23 mouse cellular contexts compared by ENCODE assay signal in genomic region chr4:40895118-40895517, GRCm38 (mm10). TPM values are rescaled to one million over a fixed set of nuclear protein-coding genes. Genes with fewer than 3 reads are reported as not detected.
DNase-seq lines count a peak whose midpoint lies in the region; ATAC-seq and TF ChIP-seq lines count a peak whose summit lies in the region.
"Had no signal": no experiment of that assay in that cellular context is flagged by ENCODE, and none has a peak within 500 bp of the region (broad histone marks: within the 10 kb centered on the region; RNA-seq: fewer than 3 reads in every experiment).

No protein-coding gene starts in this region.

- peak; percentile 81 for ATAC-seq in intestine, embryonic 15.5 days
- peak; percentile 89 for ATAC-seq in intestine, embryonic 16.5 days
- ATAC-seq in intestine, postnatal 0 days = peak; percentile 68; the same call in 1 of the 2 replicates
- no peak for ATAC-seq in forebrain, embryonic 14.5 days
- no peak for ATAC-seq in midbrain, embryonic 14.5 days (ENCODE audit: low FRiP score, low TSS enrichment)
- ATAC-seq: activated CD4-positive, CD25-positive, alpha-beta regulatory T cell, adult 4 months; CD4-positive, CD25-positive, alpha-beta regulatory T cell, adult 4 months; Patski had no signal

- no peaks in the 10 kb centered on the region for H3K4me1 ChIP-seq in intestine, embryonic 15.5 days (replicated peaks)
- H3K4me1 ChIP-seq in intestine, embryonic 16.5 days (ENCODE audit: control insufficient read depth, insufficient read depth, low read length) = no peaks in the 10 kb centered on the region
- H3K4me1 ChIP-seq in intestine, postnatal 0 days (replicated peaks; ENCODE audit: control insufficient read depth, insufficient read depth, low read length) = no peaks in the 10 kb centered on the region
- peaks cover 5% of the 10 kb centered on the region for H3K4me1 ChIP-seq in small intestine, adult 2 months (ENCODE audit: control insufficient read depth, insufficient read depth, insufficient read length, low read length)
- no peaks in the 10 kb centered on the region for H3K4me1 ChIP-seq in forebrain, embryonic 14.5 days (ENCODE audit: control insufficient read depth, insufficient read depth, low read length)
- no peaks in the 10 kb centered on the region for H3K4me1 ChIP-seq in midbrain, embryonic 14.5 days (ENCODE audit: control insufficient read depth, insufficient read depth, low read length)
- no peaks in the 10 kb centered on the region for H3K4me1 ChIP-seq in hindbrain, embryonic 10.5 days (replicated peaks)

- no peaks in the 10 kb centered on the region for H3K9me3 ChIP-seq in intestine, embryonic 15.5 days
- H3K9me3 ChIP-seq in intestine, embryonic 16.5 days (ENCODE audit: control insufficient read depth, low read length) = no peaks in the 10 kb centered on the region
- 0 out of 2 replicates have a peak, but pooled peaks cover 3% of the 10 kb centered on the region for H3K9me3 ChIP-seq in intestine, postnatal 0 days (ENCODE audit: control insufficient read depth)
- H3K9me3 ChIP-seq in forebrain, embryonic 14.5 days (replicated peaks; ENCODE audit: control insufficient read depth, low read length) = no peaks in the 10 kb centered on the region
- H3K9me3 ChIP-seq in midbrain, embryonic 14.5 days (ENCODE audit: control insufficient read depth, low read length) = no peaks in the 10 kb centered on the region
- no peaks in the 10 kb centered on the region for H3K9me3 ChIP-seq in hindbrain, embryonic 10.5 days

- H3K4me2 ChIP-seq in intestine, embryonic 15.5 days (replicated peaks) = no peak overlapping the region
- no peak overlapping the region for H3K4me2 ChIP-seq in intestine, embryonic 16.5 days (ENCODE audit: low read depth, low read length)
- no peak overlapping the region for H3K4me2 ChIP-seq in intestine, postnatal 0 days (replicated peaks; ENCODE audit: low read depth)
- no peak overlapping the region for H3K4me2 ChIP-seq in forebrain, embryonic 14.5 days (ENCODE audit: low read length)
- no peak overlapping the region for H3K4me2 ChIP-seq in midbrain, embryonic 14.5 days (ENCODE audit: low read length)

- H3K4me3 ChIP-seq in intestine, embryonic 15.5 days (replicated peaks) = no peak overlapping the region
- no peak overlapping the region for H3K4me3 ChIP-seq in intestine, embryonic 16.5 days (ENCODE audit: low read length)
- H3K4me3 ChIP-seq in intestine, postnatal 0 days (ENCODE audit: low read depth, low read length) = no peak overlapping the region
- no peak overlapping the region for H3K4me3 ChIP-seq in small intestine, adult 2 months (ENCODE audit: low read depth, low read length)
- no peak overlapping the region for H3K4me3 ChIP-seq in forebrain, embryonic 14.5 days (ENCODE audit: low read depth, low read length)
- no peak overlapping the region for H3K4me3 ChIP-seq in midbrain, embryonic 14.5 days (replicated peaks; ENCODE audit: low read depth, low read length)
- no peak overlapping the region for H3K4me3 ChIP-seq in hindbrain, embryonic 10.5 days

- 74% methylated on average over 3 of the region's 3 CpGs for WGBS in intestine, embryonic 15.5 days
- WGBS in intestine, embryonic 16.5 days = 70% methylated on average over 3 of the region's 3 CpGs
- 50% methylated on average over 3 of the region's 3 CpGs for WGBS in intestine, postnatal 0 days
- WGBS in small intestine, adult 2 months = 46% methylated on average over 3 of the region's 3 CpGs
- 88% methylated on average over 3 of the region's 3 CpGs for WGBS in forebrain, embryonic 14.5 days
- WGBS in midbrain, embryonic 14.5 days = 97% methylated on average over 3 of the region's 3 CpGs
- 91% methylated on average over 3 of the region's 3 CpGs for WGBS in hindbrain, embryonic 10.5 days

- H3K9ac ChIP-seq in intestine, embryonic 15.5 days = no peak overlapping the region
- no peak overlapping the region for H3K9ac ChIP-seq in intestine, embryonic 16.5 days (ENCODE audit: low read depth, low read length)
- no peak overlapping the region for H3K9ac ChIP-seq in intestine, postnatal 0 days (ENCODE audit: low read depth, low read length)
- no peak overlapping the region for H3K9ac ChIP-seq in forebrain, embryonic 14.5 days (ENCODE audit: low read length)
- H3K9ac ChIP-seq in midbrain, embryonic 14.5 days (replicated peaks; ENCODE audit: low read length) = no peak overlapping the region

- H3K27me3 ChIP-seq in intestine, embryonic 15.5 days (replicated peaks) = no peaks in the 10 kb centered on the region
- H3K27me3 ChIP-seq in intestine, embryonic 16.5 days (replicated peaks; ENCODE audit: control insufficient read depth, insufficient read depth, low read length) = peaks cover 6% of the 10 kb centered on the region; the same call in 1 of the 2 replicates
- peaks cover 42% of the 10 kb centered on the region for H3K27me3 ChIP-seq in intestine, postnatal 0 days (replicated peaks; ENCODE audit: control insufficient read depth, insufficient read depth, low read length)
- H3K27me3 ChIP-seq in small intestine, adult 2 months (ENCODE audit: control insufficient read depth, insufficient read depth, low read length) = no peaks in the 10 kb centered on the region
- H3K27me3 ChIP-seq in forebrain, embryonic 14.5 days (replicated peaks; ENCODE audit: control insufficient read depth, insufficient read depth, low read length) = no peaks in the 10 kb centered on the region
- no peaks in the 10 kb centered on the region for H3K27me3 ChIP-seq in midbrain, embryonic 14.5 days (ENCODE audit: control insufficient read depth, insufficient read depth, low read length)
- no peaks in the 10 kb centered on the region for H3K27me3 ChIP-seq in hindbrain, embryonic 10.5 days (ENCODE audit: insufficient read depth, poor library complexity, severe bottlenecking)
- H3K27me3 ChIP-seq: CH12.LX, Patski had no signal

- H3K36me3 ChIP-seq in intestine, embryonic 15.5 days = no peaks in the 10 kb centered on the region
- H3K36me3 ChIP-seq in intestine, embryonic 16.5 days (ENCODE audit: control insufficient read depth, insufficient read depth, low read length) = no peaks in the 10 kb centered on the region
- no peaks in the 10 kb centered on the region for H3K36me3 ChIP-seq in intestine, postnatal 0 days (ENCODE audit: control insufficient read depth, insufficient read depth)
- no peaks in the 10 kb centered on the region for H3K36me3 ChIP-seq in small intestine, adult 2 months (ENCODE audit: control insufficient read depth, insufficient read depth, low read length)
- no peaks in the 10 kb centered on the region for H3K36me3 ChIP-seq in forebrain, embryonic 14.5 days (ENCODE audit: control insufficient read depth, insufficient read depth, low read length)
- no peaks in the 10 kb centered on the region for H3K36me3 ChIP-seq in midbrain, embryonic 14.5 days (ENCODE audit: control insufficient read depth, insufficient read depth, low read length)
- H3K36me3 ChIP-seq in hindbrain, embryonic 10.5 days = no peaks in the 10 kb centered on the region
- H3K36me3 ChIP-seq: G1E had no signal

- no peak for DNase-seq in forebrain, embryonic 14.5 days (ENCODE audit: low spot score)
- DNase-seq in heart, adult 11 months = no peak
- DNase-seq in midbrain, embryonic 14.5 days = no peak
- no peak for DNase-seq in hindbrain, embryonic 10.5 days (ENCODE audit: low spot score)
- DNase-seq: adrenal gland, adult 2 months; adrenal gland, adult 8-10 months; adrenal gland, postnatal 10 days; adrenal gland, postnatal 14 days; adrenal gland, postnatal 25 days; adrenal gland, postnatal 36 days; B cell, adult 2 months; cerebellum, adult 11 months; cerebellum, adult 11-12 months had no signal

- no peak overlapping the region for H3K27ac ChIP-seq in intestine, embryonic 15.5 days
- no peak overlapping the region for H3K27ac ChIP-seq in intestine, embryonic 16.5 days (ENCODE audit: low read length)
- no peak overlapping the region for H3K27ac ChIP-seq in intestine, postnatal 0 days (ENCODE audit: low read depth, low read length)
- peak overlapping the region; percentile 47; the same call in 1 of the 2 replicates for H3K27ac ChIP-seq in small intestine, adult 2 months (ENCODE audit: insufficient read depth, low read depth, low read length)
- H3K27ac ChIP-seq in forebrain, embryonic 14.5 days (ENCODE audit: low read depth, low read length) = no peak overlapping the region
- no peak overlapping the region for H3K27ac ChIP-seq in midbrain, embryonic 14.5 days (replicated peaks; ENCODE audit: low read depth, low read length)
- no peak overlapping the region for H3K27ac ChIP-seq in hindbrain, embryonic 10.5 days

- no peak for TF ChIP-seq CTCF in intestine, postnatal 0 days (IDR thresholded peaks at IDR 0.05; ENCODE audit: low read depth)
- TF ChIP-seq CTCF in small intestine, adult 2 months (IDR thresholded peaks at IDR 0.05; ENCODE audit: extremely low read depth, insufficient read length, insufficient replicate concordance, low read depth, low read length) = no peak

- TF ChIP-seq POLR2A in small intestine, adult 2 months (IDR thresholded peaks at IDR 0.05; ENCODE audit: low read depth, low read length) = no peak

RNA-seq across cellular contexts. Expression of gene Spink4, which starts 24.7 kb away (rescaled TPM):
- 309 and 393 TPM in 2 replicates for polyA plus RNA-seq in intestine, embryonic 15.5 days (2015; fragmentation: Nextera tagmentation; extraction: Ambion mirVana)
- polyA plus RNA-seq in intestine, embryonic 16.5 days (2015; fragmentation: Nextera tagmentation; extraction: Ambion mirVana) = 539 and 560 TPM in 2 replicates
- polyA plus RNA-seq in intestine, postnatal 0 days (2015; fragmentation: Nextera tagmentation; extraction: Ambion mirVana) = 419 and 610 TPM in 2 replicates
- 3,894 and 7,223 TPM in 2 replicates for polyA plus RNA-seq in small intestine, adult 2 months (2012; rRNA removed)
- polyA plus RNA-seq in forebrain, embryonic 14.5 days (2014; fragmentation: Nextera tagmentation; extraction: Ambion mirVana) = not detected in 2 replicates
- polyA plus RNA-seq in midbrain, embryonic 14.5 days (2014; fragmentation: Nextera tagmentation; extraction: Ambion mirVana) = not detected in 2 replicates
- not detected in 2 replicates for polyA plus RNA-seq in hindbrain, embryonic 10.5 days (2016; fragmentation: Nextera tagmentation; extraction: Ambion mirVana)
- polyA plus RNA-seq: activated CD4-positive, CD25-positive, alpha-beta regulatory T cell, adult 4 months; C2C12; CD4-positive, CD25-positive, alpha-beta regulatory T cell, adult 4 months; G1E; Patski had no signal

RNA-seq across cellular contexts. Expression of gene B4galt1, which starts 41.3 kb away (rescaled TPM):
- polyA plus RNA-seq in intestine, embryonic 15.5 days (2015; fragmentation: Nextera tagmentation; extraction: Ambion mirVana) = 30.2 and 33.2 TPM in 2 replicates
- polyA plus RNA-seq in intestine, embryonic 16.5 days (2015; fragmentation: Nextera tagmentation; extraction: Ambion mirVana) = 26.6 and 27.3 TPM in 2 replicates
- 15.3 and 15.5 TPM in 2 replicates for polyA plus RNA-seq in intestine, postnatal 0 days (2015; fragmentation: Nextera tagmentation; extraction: Ambion mirVana)
- 71.3 and 79.4 TPM in 2 replicates for polyA plus RNA-seq in small intestine, adult 2 months (2012; rRNA removed)
- 6.8 and 7.8 TPM in 2 replicates for polyA plus RNA-seq in forebrain, embryonic 14.5 days (2014; fragmentation: Nextera tagmentation; extraction: Ambion mirVana)
- 4.3 and 7.6 TPM in 2 replicates for polyA plus RNA-seq in midbrain, embryonic 14.5 days (2014; fragmentation: Nextera tagmentation; extraction: Ambion mirVana)
- 15.2 and 18.8 TPM in 2 replicates for polyA plus RNA-seq in hindbrain, embryonic 10.5 days (2016; fragmentation: Nextera tagmentation; extraction: Ambion mirVana)

RNA-seq across cellular contexts. Expression of gene Bag1, which starts 53.0 kb away (rescaled TPM):
- 172 and 190 TPM in 2 replicates for polyA plus RNA-seq in intestine, embryonic 15.5 days (2015; fragmentation: Nextera tagmentation; extraction: Ambion mirVana)
- polyA plus RNA-seq in intestine, embryonic 16.5 days (2015; fragmentation: Nextera tagmentation; extraction: Ambion mirVana) = 142 and 152 TPM in 2 replicates
- polyA plus RNA-seq in intestine, postnatal 0 days (2015; fragmentation: Nextera tagmentation; extraction: Ambion mirVana) = 120 and 138 TPM in 2 replicates
- 163 and 200 TPM in 2 replicates for polyA plus RNA-seq in small intestine, adult 2 months (2012; rRNA removed)
- 209 and 216 TPM in 2 replicates for polyA plus RNA-seq in forebrain, embryonic 14.5 days (2014; fragmentation: Nextera tagmentation; extraction: Ambion mirVana)
- polyA plus RNA-seq in midbrain, embryonic 14.5 days (2014; fragmentation: Nextera tagmentation; extraction: Ambion mirVana) = 203 and 204 TPM in 2 replicates
- 198 and 208 TPM in 2 replicates for polyA plus RNA-seq in hindbrain, embryonic 10.5 days (2016; fragmentation: Nextera tagmentation; extraction: Ambion mirVana)

RNA-seq across cellular contexts. Expression of gene Chmp5, which starts 53.1 kb away (rescaled TPM):
- 100 and 110 TPM in 2 replicates for polyA plus RNA-seq in intestine, embryonic 15.5 days (2015; fragmentation: Nextera tagmentation; extraction: Ambion mirVana)
- 103 and 104 TPM in 2 replicates for polyA plus RNA-seq in intestine, embryonic 16.5 days (2015; fragmentation: Nextera tagmentation; extraction: Ambion mirVana)
- polyA plus RNA-seq in intestine, postnatal 0 days (2015; fragmentation: Nextera tagmentation; extraction: Ambion mirVana) = 133 and 136 TPM in 2 replicates
- 2.4 and 5.5 TPM in 2 replicates for polyA plus RNA-seq in small intestine, adult 2 months (2012; rRNA removed)
- polyA plus RNA-seq in forebrain, embryonic 14.5 days (2014; fragmentation: Nextera tagmentation; extraction: Ambion mirVana) = 192 and 200 TPM in 2 replicates
- 172 and 186 TPM in 2 replicates for polyA plus RNA-seq in midbrain, embryonic 14.5 days (2014; fragmentation: Nextera tagmentation; extraction: Ambion mirVana)
- 114 and 126 TPM in 2 replicates for polyA plus RNA-seq in hindbrain, embryonic 10.5 days (2016; fragmentation: Nextera tagmentation; extraction: Ambion mirVana)

Comparison
In these comparisons a context has a peak if more than half of its experiments do, and no peak if none do; other contexts are left out.
1. ATAC-seq: peak in intestine, embryonic 15.5 days (single experiment), intestine, embryonic 16.5 days (single experiment) and intestine, postnatal 0 days (single experiment); none in forebrain, embryonic 14.5 days (single experiment) and midbrain, embryonic 14.5 days (single experiment).
2. RNA of gene Spink4, which starts 24.7 kb away (polyA plus RNA-seq): 3,894 to 7,223 TPM in small intestine, adult 2 months, 419 to 610 TPM in intestine, postnatal 0 days, 539 to 560 TPM in intestine, embryonic 16.5 days and 309 to 393 TPM in intestine, embryonic 15.5 days; not detected in forebrain, embryonic 14.5 days, not detected in midbrain, embryonic 14.5 days and not detected in hindbrain, embryonic 10.5 days; every median in the first group is over 100 times any median in the second.